Mouse (Mus musculus): ENCODE measurements at regions not wholly inside any gene's neighbourhood (a gene's known extent, or its start where the extent isn't known, plus 50 kb on each side); places are given as distances from the start of the nearest gene placed in this dataset. TPM values are rescaled to one million over a fixed set of nuclear protein-coding genes. Genes with fewer than 3 reads are reported as not detected.

GRCm38 (mm10) chr14:111330570-111330969, 344.3 kb upstream of the Slitrk5 start:
- Histone ChIP-seq H3K9me3 (no peaks in the 10 kb centered on the region), H3K4me3 (replicated peaks) (no peak overlapping the region), H3K36me3 (replicated peaks) (no peaks in the 10 kb centered on the region), H3K27ac (no peak overlapping the region), H3K4me2 (no peak overlapping the region), H3K9ac (no peak overlapping the region), H3K27me3 (no peaks in the 10 kb centered on the region), H3K4me1 (no peaks in the 10 kb centered on the region)
- no peak for ATAC-seq (ENCODE audit: low FRiP score)
- 87% methylated on average over 3 of the region's 3 CpGs for WGBS

DNA sequence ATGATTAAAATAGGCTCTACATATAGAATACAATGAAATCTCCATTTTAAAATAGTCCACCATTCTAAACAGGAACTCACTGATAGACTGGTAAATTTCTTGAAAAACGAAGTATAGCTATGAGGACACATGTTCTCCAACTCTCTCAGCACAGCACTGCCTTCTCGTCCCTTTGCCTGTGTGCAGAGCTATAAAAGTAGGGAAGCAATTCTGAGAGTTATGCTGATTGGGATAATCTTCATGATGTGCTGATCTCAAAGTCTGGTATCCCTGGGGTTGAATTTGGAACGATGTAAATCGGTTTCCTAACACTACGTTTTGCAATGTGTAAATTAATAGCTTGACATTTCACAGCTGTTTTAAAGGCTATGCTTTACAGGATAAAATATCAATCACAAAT, 321.4 kb upstream of the Slitrk5 start:
- no peak overlapping the region for H3K4me2 ChIP-seq
- no peak overlapping the region for H3K9ac ChIP-seq
- no peaks in the 10 kb centered on the region for H3K27me3 ChIP-seq
- no peak overlapping the region for H3K27ac ChIP-seq
- H3K9me3 ChIP-seq = no peaks in the 10 kb centered on the region
- WGBS = 80% methylated on average over 5 of the region's 5 CpGs
- H3K36me3 ChIP-seq (replicated peaks) = no peaks in the 10 kb centered on the region
- no peaks in the 10 kb centered on the region for H3K4me1 ChIP-seq
- ATAC-seq (ENCODE audit: low FRiP score) = no peak
- H3K4me3 ChIP-seq (replicated peaks) = no peak overlapping the region

DNA sequence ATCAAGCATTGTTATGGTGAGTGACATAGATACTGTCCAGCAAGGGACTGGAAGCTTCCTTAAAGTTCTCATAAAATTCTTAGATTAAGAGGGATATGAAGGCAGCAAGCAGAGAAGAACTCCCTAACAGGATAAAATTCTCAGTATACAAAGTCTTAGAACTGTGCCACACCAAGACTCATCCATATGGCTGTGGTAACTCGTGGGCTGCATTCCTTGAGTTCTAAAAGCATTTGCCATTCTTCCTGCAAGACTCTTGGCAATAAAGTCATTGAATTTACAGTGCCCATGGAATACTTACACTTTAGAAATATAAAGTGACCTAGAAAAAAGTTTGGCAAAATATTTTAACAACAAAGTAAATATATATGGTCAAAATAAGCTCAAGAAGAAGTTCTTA, 278.1 kb upstream of the Slitrk5 start:
- WGBS = 71% methylated on average over 1 of the region's 1 CpGs

GRCm38 (mm10) chr14:111400809-111401208, 274.1 kb upstream of the Slitrk5 start:
- 72% methylated on average over 3 of the region's 3 CpGs for WGBS
- Histone ChIP-seq H3K9ac (no peak overlapping the region), H3K36me3 (replicated peaks) (no peaks in the 10 kb centered on the region), H3K9me3 (no peaks in the 10 kb centered on the region), H3K4me3 (replicated peaks) (no peak overlapping the region), H3K27ac (no peak overlapping the region), H3K27me3 (no peaks in the 10 kb centered on the region), H3K4me1 (no peaks in the 10 kb centered on the region), H3K4me2 (no peak overlapping the region)
- no peak for ATAC-seq (ENCODE audit: low FRiP score)

More for the DNA sequence above, 278.1 kb upstream of the Slitrk5 start:
- Histone ChIP-seq H3K9me3 (no peaks in the 10 kb centered on the region), H3K4me2 (no peak overlapping the region), H3K4me3 (replicated peaks) (no peak overlapping the region), H3K4me1 (no peaks in the 10 kb centered on the region), H3K36me3 (replicated peaks) (no peaks in the 10 kb centered on the region), H3K27me3 (no peaks in the 10 kb centered on the region), H3K27ac (no peak overlapping the region), H3K9ac (no peak overlapping the region)
- no peak for ATAC-seq (ENCODE audit: low FRiP score)

DNA sequence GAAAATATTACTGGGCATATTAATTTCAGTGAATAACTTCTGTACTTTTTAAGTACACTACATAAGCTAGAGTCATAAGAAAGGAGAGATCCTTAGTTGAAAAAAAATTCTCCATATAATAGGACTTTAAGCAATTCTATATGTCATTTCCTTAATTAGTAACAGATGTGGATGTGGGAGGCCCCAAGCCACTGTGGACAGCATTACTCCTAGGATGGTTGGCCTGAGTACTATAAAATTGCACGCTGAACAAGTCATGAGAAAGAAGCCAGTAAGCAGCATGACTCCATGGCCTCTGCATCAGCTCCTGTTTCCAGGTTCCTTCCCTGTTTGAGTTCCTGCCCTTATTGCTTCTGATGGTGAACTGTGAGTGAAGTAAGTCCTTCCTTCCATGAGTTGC, 272.4 kb upstream of the Slitrk5 start:
- H3K9me3 ChIP-seq = no peaks in the 10 kb centered on the region
- H3K27ac ChIP-seq = no peak overlapping the region
- WGBS = 89% methylated on average over 1 of the region's 1 CpGs
- no peaks in the 10 kb centered on the region for H3K4me1 ChIP-seq
- H3K36me3 ChIP-seq (replicated peaks) = no peaks in the 10 kb centered on the region
- no peak for ATAC-seq (ENCODE audit: low FRiP score)
- no peak overlapping the region for H3K9ac ChIP-seq
- H3K4me2 ChIP-seq = no peak overlapping the region
- H3K27me3 ChIP-seq = no peaks in the 10 kb centered on the region
- H3K4me3 ChIP-seq (replicated peaks) = no peak overlapping the region

GRCm38 (mm10) chr14:111403555-111403954, 271.3 kb upstream of the Slitrk5 start:
- Histone ChIP-seq H3K4me3 (replicated peaks) (no peak overlapping the region), H3K27ac (no peak overlapping the region), H3K4me1 (no peaks in the 10 kb centered on the region), H3K9me3 (no peaks in the 10 kb centered on the region), H3K36me3 (replicated peaks) (no peaks in the 10 kb centered on the region), H3K4me2 (no peak overlapping the region), H3K9ac (no peak overlapping the region), H3K27me3 (no peaks in the 10 kb centered on the region)
- WGBS = 89% methylated on average over 1 of the region's 1 CpGs
- no peak for ATAC-seq (ENCODE audit: low FRiP score)

DNA sequence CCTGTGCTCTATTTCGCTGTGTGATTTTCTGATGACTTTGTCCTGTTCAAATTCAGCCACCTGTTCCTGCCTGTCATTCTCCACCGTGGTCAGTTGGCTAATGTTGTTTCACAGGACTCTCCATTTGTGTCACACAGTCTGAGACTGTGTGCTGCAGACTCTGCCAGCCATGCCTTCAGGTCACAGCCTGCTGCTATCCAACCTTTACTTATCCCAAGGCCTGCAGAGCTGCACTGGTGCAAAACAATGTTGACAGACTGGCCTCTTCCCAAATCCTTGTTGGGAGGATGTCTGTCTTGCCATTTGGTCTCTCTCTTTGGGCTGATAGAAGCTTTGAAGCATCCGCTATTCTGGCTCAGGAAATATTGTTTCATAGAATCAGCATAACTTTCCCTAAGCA, 261.4 kb upstream of the Slitrk5 start:
- no peak overlapping the region for H3K4me2 ChIP-seq

DNA sequence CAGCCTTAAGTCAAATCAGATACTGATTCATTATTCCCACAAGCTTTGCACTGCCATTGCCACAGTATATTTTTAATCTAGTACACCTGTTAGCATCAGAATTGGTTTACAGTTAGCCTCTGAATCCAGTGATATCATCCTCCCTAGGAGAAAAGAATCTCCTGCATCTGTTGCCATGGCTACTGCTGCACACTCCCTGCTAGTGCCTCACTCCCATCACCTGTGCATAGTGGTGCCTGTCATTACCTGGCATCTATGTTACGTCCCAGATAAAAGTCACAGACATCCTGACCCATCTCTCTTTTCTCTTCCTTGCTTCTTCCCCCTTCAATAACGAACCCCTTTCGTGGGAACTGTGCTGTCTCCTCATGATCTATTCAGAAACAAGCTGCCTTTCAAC, 256.4 kb upstream of the Slitrk5 start:
- H3K4me2 ChIP-seq = no peak overlapping the region

More for the DNA sequence above, 261.4 kb upstream of the Slitrk5 start:
- H3K36me3 ChIP-seq (replicated peaks) = no peaks in the 10 kb centered on the region
- no peak for ATAC-seq (ENCODE audit: low FRiP score)
- H3K4me1 ChIP-seq = peaks cover 2% of the 10 kb centered on the region; the same call in 1 of the 2 replicates
- no peaks in the 10 kb centered on the region for H3K27me3 ChIP-seq
- no peak overlapping the region for H3K27ac ChIP-seq
- 86% methylated on average over 3 of the region's 3 CpGs for WGBS
- no peak overlapping the region for H3K9ac ChIP-seq
- H3K9me3 ChIP-seq = no peaks in the 10 kb centered on the region
- no peak overlapping the region for H3K4me3 ChIP-seq (replicated peaks)

DNA sequence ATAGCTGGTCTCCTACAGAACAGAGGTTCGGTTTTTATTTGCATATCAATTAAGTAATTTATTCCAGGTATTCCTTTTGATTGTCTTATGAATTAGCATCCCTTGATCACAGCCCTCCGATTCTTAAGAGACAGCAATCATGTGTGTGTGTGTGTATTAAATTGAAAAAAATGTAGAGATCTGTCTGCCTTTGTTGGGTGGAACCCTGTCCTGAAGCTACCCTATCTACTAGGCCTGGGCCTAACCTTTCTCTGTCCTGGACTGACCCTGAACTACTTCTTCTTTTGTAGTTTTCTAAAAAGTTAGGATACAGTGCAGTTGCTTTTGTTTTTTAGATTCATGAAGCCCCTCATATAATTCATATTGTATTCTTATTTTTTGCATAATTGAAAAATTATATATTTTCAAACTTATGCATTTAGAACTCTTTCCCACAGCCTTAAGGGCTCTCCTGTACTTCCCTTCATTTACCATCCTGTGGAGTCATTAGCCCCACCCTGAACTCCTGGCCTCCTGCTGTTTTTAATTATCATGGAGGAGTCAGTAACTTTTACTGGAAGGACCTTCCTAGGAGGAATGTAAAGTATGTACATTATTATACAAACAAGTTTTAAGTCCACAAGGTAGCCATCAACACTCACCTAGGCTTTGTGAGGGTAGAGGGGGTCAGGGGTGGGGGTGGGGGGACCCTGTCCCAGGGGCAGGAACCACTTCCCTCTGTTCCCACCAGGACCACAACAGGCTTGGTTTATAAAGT, 245.6 kb upstream of the Slitrk5 start:
- H3K4me2 ChIP-seq = no peak overlapping the region
- no peaks in the 10 kb centered on the region for H3K4me1 ChIP-seq
- H3K9ac ChIP-seq = no peak overlapping the region
- H3K9me3 ChIP-seq = no peaks in the 10 kb centered on the region
- no peak overlapping the region for H3K27ac ChIP-seq
- no peaks in the 10 kb centered on the region for H3K36me3 ChIP-seq (replicated peaks)
- WGBS = 84% methylated on average over 2 of the region's 2 CpGs
- no peaks in the 10 kb centered on the region for H3K27me3 ChIP-seq
- no peak overlapping the region for H3K4me3 ChIP-seq (replicated peaks)
- ATAC-seq (ENCODE audit: low FRiP score) = no peak

More for the DNA sequence above, 256.4 kb upstream of the Slitrk5 start:
- peaks cover 3% of the 10 kb centered on the region; the same call in 1 of the 2 replicates for H3K4me1 ChIP-seq
- no peak overlapping the region for H3K9ac ChIP-seq
- 51% methylated on average over 3 of the region's 3 CpGs for WGBS
- no peak overlapping the region for H3K27ac ChIP-seq
- H3K4me3 ChIP-seq (replicated peaks) = no peak overlapping the region
- H3K36me3 ChIP-seq (replicated peaks) = no peaks in the 10 kb centered on the region
- ATAC-seq (ENCODE audit: low FRiP score) = no peak
- H3K27me3 ChIP-seq = no peaks in the 10 kb centered on the region
- no peaks in the 10 kb centered on the region for H3K9me3 ChIP-seq

Small RNAs in the stretch of these regions (microRNA-seq; reads per million reads assigned to microRNA genes)
- not detected for gene Gm22802
